Mouse (Mus musculus): ENCODE results near the gene Lrrc73.

The Lrrc73 gene

DNA sequence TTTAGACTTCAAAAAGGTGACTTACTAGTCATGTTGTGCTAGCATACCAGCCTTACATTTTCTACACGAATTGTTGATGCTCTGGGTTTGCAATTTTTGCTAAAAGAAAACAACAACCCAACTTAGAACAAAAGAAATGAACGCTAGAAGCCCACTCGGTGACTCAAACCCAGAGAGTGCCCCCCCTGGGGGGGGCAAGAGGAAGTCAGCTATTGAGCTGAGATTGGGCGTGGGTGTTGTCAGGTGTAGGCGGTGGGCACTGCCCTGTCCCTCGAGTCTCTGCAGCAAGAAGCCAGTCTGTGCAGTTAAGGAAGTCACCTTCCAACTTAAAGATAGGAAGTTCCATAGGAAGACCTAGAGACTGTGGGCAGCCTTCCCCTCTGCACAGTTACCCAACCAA, 43.3 kb downstream of the Lrrc73 start:
- no peak for DNase-seq (ENCODE audit: low read depth, low spot score)

DNA sequence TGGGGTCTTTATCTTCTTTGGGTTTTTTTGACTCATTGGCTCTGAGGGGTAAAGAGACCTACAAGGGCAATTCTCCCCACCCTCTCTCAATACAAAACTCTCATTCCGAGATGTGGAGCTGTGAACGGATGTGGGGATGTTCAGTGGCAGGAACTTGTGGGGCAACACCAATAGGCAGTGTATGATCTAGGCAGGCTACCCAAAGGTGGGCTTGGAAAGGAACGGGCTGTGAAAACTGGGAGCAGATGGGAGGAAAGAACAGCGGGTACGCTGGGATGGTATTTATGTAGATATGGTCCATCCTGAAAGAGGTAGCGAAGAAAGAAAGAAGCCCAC, 43.7 kb downstream of the Lrrc73 start:
- no peak for DNase-seq (ENCODE audit: low read depth, low spot score)

DNA sequence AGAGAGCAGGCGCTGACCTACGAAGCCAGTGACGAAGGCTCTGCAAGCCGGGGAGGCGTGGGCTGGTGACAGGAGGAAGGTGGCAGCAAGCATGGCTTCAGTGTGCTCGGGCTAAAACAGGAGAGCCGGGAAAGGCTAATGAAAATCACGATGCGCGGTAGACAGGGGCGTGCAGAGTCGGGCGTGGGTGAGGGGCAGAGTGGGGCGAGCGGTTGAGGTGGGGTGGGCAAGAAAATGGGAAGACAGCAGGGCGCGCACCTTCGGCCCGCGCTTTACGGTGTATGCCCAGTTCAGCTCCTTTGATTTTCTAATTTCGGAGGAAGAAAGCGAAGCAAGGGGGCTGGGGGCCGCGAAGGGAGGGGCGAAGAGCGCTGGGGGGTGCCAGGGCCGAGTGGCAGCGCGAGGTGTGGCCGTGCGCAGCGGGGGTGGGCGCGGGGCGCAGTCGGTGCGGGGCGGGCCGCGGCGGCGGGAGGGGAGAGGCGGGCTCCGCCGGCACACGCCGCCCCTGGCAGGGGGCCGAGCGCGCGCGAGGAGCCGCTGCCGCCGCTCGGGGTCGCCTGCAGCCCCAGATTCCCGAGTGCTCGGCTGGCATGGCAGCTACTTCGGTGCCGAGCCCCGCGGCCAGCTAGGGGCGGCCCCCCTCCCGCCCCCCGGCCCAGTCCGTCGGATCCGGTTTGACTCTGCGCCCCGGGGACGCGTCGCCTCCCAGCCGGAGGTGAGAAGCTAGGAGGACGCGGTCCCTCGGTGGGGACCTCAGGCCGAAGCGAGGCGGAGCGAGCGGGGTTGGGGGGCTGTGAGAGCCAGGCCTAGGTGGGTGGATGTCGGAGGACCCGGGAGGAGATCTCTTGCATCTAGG, 44.3 kb downstream of the Lrrc73 start, which contains the start of gene Dlk2:
Gene Dlk2 (plus strand): TSS at position 58 of the 856 bp plus-strand sequence.
- DNase-seq (ENCODE audit: low read depth, low spot score): no peak

DNA sequence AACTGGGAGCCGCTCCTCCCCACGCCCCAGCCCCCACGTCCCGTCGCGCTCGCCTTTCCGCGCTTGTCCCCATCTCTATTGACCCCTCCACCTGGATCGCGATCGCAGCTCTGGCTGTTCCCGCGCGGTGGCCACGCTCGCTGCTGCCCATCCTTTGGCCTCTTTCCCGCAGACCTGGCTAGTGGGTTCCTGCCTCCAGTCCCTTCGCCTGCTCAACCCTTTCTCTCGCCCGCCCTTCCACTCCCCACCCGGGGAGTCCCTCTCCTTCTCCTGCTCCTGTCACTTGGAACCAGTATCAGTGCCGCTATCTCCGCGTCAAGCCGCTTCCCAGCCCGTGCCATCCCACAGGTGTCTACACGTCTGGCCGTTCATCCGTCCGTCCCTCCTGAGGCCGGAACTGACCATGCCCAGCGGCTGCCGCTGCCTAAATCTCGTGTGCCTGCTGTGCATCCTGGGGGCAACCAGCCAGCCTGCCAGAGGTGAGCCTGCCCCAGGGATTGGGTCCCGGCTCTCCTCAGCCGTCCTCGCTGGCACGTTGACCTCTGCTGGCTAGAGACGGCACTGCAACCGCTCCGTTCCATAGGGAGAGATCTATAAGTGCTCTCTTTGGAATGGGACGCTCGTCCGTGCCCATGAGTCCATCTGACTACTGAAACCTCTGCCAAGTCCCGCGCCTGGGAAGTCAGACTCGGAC, 45.0 kb downstream of the Lrrc73 start:
- peak; percentile 76 for DNase-seq (ENCODE audit: low read depth, low spot score)

DNA sequence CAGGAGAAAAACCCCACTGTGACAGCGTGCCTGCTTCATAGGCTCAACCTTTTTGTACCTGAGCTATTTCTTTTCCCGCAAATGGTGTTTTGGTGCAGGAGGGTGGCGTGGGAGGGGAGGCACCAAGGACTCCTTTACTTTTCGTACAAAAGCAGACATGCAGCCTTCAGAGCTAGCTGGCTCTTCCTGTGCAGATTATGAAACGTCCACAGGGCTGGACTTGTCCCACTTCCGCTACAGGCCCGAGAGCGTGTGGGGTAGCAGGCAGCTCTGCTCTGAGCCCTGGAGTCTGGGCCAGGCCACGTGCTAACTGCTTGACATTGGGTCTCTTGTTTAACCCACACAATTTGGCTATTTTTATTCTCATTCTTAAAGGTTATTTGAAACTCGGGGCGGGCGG, 48.6 kb downstream of the Lrrc73 start:
- DNase-seq (ENCODE audit: low read depth, low spot score): no peak

DNA sequence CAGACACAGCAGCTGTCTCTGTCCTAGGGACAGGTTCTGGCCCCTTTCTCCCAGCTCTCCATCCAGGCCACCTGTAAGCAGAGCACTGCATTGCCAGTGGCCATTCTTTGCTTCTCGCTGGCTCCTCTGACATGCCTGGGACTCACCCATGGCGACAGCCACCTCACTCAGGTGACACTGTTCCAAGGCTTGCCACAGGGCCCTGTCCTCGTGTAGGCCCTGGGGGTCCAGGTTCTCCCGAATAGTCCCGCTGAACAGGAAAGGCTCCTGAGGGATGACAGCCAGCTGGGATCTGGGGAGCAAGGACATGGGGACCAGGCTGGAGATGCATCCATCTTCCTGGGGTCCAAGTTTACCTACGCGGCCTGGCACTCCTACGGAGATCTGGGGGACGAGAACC, 50.9 kb downstream of the Lrrc73 start:
- no peak for DNase-seq (ENCODE audit: low read depth, low spot score)
